Mouse (Mus musculus): ENCODE data around the gene Gm15319.
"Not testable (repeated sequence)": the region's sequence is repeated elsewhere in the genome, so short reads cannot be mapped to it uniquely, and the experiment has no call there.

Gm15319 gene

DNA sequence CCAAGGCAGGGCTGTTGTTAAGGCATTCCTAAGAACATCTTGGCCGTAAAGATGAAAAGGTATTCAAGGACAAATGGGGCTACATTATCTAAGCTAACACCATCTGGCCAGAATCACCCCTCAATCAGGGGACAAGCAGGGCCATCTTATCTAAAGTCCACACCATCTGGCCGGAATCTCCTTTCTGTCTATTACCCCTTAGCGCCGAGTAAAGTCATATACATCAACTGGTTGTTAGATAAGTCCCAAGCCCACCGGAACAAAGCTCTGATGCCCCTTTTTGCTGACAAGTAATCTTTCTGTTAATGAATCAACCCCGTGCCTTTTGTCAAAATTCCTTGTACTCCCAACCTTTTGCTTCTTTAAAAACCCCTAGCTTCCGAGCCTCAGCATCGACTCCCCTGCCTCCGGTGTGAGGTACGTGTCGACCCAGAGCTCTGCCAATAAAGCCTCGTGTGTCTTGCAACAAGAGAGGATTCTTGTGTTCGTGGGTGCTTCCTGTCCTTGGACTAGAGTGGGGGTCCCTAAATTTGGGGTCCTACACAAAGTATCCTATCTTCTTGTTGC is 65.0 kb downstream of the Gm15319 start:
- DNase-seq (ENCODE audit: low read depth, low spot score) = not testable (repeated sequence)

DNA sequence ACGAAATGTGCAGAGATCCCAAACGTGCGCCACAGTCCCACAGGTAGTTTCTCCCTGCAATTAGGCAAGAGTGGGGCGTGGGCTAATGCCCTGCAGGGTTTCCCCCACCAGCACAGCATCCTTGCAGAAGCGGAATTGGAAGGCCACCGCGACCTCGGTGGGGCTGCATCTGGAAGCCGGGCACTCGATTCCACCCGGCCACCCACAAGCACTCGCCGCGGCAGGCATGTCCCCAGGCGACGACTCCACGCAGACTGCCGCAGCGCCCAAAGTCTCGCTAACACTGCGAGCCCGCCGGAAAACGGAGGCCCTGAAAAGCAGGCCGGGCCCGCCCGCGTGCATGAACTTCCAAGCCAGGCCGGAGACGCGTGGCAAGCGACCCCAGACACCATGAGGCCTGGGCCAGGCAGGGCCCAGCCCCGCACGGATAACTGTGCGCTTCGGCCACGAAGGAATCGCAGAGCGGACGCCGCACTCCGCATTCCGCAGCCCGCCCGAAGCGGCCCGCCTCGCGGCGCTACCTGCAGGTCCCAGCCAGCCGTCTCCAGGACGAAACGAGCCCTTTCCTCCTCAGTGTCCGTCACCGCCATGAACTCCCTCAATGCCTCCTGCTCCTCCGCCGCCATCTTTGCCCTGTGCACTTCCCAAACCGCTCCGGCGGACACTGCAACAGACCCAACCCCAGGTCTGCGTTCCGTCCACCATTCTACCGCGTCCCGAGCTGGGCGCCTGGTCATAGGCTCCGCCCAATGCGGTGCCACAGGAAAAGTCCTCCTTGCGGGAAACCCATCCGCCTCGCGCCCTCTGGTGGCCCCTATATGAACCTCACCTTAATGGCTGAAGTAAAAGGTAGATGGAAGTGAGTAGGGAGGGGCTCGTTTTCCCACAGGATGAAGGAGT is 66.0 kb downstream of the Gm15319 start:
- DNase-seq (ENCODE audit: low read depth, low spot score) = peak; percentile 84

DNA sequence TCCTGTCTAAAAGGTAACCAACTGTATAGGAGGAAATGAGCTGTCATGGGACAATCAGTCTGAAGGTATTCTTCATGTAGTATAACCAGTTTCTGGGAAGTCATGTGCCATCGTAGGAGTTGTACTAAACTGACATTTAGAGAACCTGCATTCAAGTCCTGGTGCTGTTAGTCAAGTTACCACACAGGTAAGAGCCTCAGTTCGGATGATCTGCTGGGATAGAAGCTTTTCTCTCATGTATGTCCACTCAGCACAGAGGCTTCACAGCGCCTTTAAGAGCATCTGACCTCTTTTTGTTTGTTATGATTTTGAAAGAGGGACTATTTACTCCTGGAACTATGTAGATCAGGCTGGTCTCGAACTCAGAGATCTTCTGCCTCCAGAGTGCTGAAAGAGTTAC is 67.1 kb downstream of the Gm15319 start:
- not testable (repeated sequence) for DNase-seq (ENCODE audit: low read depth, low spot score)

DNA sequence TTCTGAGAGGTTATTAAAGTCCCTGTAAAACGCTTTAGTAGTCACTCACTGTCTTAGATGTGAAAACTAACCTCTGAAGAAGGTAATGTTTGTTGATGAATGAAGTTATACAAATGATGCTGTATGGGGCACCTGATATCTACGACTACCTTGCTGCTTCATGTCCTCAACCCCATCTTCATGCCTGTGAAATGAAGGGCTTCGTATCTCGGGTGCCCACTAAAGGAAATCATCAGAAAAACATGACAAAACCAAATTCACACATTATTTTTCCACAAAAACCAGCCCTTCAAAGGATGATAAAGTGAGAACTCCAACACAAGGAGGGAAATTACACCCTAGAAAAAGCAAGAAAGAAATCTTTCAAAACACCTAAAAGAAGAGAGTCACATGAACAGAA is 68.2 kb downstream of the Gm15319 start:
- not testable (repeated sequence) for DNase-seq (ENCODE audit: low read depth, low spot score)

DNA sequence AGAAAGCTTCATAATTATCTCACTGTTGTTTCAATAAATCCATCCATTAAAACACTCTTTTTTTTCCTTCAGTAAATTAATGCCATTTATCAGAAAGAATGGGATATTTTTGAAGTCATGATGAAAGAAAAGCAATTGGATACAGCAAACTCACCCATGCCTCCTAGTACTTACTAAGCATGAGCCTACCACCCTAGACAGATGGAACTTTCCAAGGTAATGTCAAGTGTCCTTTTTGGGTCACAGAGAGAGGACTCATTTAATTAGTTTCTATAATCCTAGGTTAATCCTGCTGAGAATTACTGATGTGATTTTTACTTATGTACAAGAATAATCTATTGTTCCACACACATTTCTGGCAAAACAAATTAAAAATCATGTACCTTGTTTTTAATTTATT is 69.0 kb downstream of the Gm15319 start:
- DNase-seq (ENCODE audit: low read depth, low spot score) = not testable (repeated sequence)

DNA sequence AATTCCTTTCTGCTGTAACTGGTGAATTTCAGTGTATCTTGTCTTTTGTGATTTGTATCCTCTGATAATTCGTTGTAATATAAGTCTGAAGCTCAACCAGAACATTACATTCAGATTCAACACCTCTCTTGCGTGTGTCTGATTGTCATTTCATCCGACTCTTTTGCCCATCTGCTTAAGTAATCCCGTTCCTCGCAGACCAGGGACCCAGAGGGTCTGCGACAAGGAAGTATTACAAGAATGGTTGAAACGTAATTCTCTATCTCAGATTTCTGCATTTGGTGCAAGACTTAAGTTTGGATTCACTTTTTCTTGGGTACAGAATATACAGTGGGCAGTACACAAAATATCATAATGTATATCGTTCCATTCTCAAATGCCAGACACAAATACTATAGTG is 73.0 kb downstream of the Gm15319 start:
- DNase-seq (ENCODE audit: low read depth, low spot score) = not testable (repeated sequence)

DNA sequence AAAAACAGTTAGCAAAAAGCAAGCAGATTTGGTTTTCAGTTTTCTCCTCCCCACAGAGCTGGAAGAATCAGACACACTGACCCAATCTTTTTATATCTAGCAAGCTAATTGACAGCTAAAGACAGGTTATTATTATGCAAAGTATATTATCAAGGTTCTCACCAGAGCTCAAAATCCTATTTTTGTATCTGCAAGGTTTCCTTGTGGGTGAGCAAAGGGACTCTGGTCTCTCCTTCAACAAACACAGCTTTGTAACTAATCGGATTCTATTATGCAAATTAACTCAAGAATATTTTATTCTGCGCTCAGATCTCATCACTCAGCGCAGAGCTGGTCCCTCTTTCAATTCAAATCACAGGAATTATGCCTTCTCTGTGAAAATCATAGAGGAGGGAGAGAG is 74.1 kb downstream of the Gm15319 start:
- not testable (repeated sequence) for DNase-seq (ENCODE audit: low read depth, low spot score)

DNA sequence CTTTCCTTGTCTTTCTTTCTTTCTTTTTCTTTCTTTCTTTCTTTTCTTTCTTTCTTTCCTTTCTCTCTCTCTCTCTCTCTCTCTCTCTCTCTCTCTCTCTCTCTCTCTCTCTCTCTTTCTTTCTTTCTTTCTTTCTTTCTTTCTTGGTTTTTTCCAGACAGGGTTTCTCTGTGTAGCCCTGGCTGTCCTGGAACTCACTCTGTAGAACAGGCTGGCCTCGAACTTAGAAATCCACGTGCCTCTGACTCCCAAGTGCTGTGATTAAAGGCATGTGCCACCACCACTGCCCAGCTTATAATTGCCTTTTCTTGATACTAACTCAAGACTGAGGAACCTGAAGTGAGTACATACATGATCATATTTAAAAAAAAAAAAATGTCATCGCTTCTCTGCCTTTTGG is 75.3 kb downstream of the Gm15319 start:
- DNase-seq (ENCODE audit: low read depth, low spot score) = not testable (repeated sequence)
